Mouse (Mus musculus): ENCODE data around the gene Tbc1d10b.

DNA sequence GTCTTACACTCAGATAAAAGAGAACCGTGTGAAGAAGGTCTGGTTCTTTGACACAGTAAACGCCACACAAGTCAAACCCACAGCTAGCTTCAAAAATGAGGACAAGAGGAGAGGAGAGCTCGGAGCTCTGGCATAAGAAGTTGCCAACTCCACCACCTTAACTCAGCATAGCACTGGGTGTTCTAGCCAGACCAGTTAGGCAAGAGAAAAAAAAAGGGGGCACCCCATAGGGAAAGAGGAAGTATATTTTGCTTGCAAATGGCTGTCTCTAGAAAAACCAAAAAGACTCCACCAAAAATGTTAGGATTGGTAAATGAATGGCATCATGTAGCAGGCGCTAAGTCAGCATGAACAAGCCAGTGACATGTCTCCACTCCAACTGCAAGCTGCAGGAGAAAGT lies 44.3 kb downstream of the Tbc1d10b start:
- TF ChIP-seq CTCF (IDR thresholded peaks at IDR 0.05 in 2 of 3, conservative IDR thresholded peaks at IDR 0.05 in 1 of 3; ENCODE audit: control insufficient read depth in 1 of 3, insufficient read depth in 1 of 3, low read depth in 2 of 3, low read length in 3 of 3, poor library complexity in 1 of 3, severe bottlenecking in 1 of 3) (no peak), E2F4 (IDR thresholded peaks at IDR 0.05; ENCODE audit: borderline replicate concordance, low read depth, low read length) (no peak), MYB (IDR thresholded peaks at IDR 0.05; ENCODE audit: low read depth, low read length) (no peak)

Data from MEL (cell line).